Mouse (Mus musculus) left cerebral cortex, adult 11 months (tissue): ENCODE results near the gene Arfgap2.

Experiments used
- DNase-seq: peaks from one replicate; pipeline ENCODE4 v3.0.0; 2022; ENCODE audit warnings: low spot score

Arfgap2 gene

DNA sequence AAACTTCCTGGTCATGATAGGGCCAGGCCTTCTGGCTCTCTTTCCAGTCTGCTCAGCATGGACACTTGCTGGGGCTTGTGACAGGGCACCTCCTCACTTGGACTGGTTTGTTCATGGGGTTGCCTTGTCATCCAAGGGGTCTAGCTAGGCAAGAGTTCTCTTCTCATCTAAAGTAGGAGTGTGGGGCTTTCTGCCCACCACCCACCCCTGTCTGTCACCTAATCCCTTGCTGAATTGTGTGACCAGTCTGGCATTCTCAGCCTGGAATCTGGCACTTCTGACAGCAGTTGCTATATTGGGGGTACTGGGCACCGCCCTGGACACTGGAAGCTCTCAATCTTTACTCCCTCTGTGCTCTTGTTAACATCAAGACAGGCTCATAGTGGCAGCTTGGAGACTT, 5.3 kb upstream of the Arfgap2 start:
- DNase-seq = no peak

DNA sequence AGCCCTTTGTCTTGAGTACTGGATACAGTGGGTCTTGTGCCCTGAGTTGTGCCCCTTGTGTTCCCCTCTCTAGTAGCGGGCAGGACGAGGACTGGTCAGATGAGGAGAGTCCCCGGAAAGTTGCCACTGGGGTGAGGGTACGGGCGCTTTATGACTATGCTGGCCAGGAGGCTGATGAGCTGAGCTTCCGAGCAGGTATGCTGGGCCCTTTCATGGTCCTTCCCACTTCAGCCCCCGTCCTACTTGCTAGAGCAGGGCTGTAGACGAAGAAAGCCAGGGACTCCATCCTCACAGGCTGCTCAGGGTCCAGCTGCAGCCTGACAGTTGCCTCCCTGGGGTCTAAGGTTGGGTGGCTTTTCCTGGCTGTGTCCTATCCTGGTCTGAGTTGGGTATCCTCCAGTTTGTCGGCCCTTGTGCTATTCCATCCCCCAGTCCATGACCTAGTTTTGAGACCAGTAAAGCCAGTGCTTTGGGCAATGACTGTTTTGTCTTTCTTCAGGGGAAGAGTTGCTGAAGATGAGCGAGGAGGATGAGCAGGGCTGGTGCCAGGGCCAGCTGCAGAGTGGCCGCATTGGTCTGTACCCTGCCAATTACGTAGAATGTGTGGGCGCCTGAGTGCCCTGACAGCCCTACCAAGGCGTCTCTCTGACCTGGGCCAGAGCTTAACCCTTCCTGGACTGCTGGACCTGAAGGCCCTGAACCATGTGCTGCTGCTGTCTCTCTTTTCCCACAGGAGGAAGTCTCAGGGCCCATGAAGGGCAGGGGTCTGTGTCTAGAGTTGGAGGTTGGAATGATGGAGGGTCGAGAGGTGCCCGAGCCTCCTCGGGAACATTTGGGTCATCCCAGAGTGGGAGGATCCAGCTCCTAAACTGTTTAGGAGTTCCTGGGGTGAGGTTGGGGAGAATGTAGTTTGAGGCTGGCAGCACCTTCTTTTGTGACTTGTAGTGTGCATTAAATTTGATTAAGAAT, 798 bp upstream of the Arfgap2 start:
- DNase-seq = no peak

DNA sequence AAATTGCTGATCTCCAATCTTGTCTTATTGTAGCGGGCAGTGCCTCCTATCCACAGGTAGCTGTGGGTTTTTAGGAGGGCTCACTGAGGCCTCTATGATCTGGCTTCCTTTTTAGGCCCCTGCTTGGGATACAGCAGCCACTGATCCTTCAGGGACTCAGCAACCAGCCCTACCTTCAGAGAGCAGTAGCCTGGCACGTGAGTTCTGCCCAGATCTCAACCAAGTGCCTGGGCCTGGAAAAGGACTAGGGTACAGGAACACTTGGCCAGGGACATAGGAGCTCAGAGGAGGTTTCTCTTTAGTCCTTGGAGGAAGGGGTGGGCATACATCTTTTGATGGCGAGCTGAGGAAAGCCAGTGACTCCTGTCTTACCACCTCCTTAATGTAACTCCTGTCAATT, 3.3 kb downstream of the Arfgap2 start:
- DNase-seq = no peak

DNA sequence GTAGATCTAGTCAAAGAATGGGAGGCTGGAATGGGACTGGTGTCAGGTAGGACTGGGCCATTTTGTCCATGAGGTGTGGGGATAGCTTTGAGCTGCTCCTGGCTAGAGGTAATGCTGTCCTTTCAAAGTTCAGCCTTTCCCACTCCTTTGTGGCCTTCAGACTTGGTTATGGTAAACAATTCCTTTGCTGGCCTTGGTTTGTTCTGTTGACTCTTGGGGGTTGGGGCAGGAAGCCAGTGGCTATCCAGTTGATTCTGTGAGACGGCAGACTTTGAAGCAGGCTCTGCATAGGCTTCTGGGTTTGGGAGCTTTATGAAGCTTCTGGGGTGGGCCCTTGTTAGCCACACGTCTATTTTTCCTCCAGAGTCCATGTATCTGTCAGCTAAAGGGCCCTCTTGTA, 3.9 kb downstream of the Arfgap2 start:
- DNase-seq = no peak

DNA sequence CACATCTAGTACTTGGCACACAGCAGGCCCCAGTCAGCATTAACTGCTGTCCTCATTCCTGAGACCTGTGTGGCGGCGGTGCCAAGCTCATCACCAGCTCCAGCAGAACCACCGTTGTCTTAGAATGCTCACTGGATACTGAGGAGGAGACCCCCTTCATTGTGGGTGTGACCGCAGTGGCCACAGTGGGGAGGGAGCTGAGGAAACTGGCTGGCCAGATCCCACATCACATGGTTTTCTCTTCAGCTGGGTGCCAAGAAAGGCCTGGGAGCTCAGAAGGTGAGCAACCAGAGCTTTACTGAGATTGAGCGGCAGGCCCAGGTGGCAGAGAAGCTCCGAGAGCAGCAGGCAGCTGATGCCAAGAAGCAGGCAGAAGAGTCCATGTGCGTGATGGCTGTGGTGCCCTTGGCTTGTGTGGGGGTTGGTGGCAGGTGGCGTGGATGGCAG, 4.9 kb downstream of the Arfgap2 start:
- DNase-seq = no peak

DNA sequence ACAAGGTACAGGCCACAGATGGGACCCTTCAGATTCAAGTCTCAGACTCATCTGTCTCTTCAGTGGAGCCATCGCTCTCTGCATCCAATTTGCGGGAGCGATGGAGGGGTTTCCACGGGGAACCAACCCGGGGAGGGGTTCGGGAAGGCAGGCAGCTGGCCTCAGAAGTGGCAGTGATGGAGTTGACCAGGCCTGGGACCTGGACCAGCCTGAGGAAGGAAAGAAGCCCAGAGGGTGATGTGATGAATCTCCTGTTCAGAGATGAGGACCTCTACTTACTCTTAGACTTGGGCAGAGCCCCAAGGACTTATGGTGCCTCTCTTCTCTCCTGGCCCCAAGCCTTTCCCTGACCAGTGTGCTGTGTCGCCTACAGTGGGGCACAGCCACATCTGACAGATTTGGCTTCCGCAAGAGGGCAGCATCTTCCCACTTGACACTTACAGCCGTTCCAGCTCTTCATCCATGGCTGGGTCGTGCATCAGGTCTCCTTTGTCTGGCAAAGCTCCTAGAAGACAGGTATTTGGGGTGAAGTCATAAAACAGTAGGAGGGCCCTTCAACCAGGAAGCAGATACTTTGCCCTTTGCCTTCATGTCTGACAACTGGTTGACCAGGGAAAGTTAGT, 14.1 kb downstream of the Arfgap2 start:
- DNase-seq = no peak

DNA sequence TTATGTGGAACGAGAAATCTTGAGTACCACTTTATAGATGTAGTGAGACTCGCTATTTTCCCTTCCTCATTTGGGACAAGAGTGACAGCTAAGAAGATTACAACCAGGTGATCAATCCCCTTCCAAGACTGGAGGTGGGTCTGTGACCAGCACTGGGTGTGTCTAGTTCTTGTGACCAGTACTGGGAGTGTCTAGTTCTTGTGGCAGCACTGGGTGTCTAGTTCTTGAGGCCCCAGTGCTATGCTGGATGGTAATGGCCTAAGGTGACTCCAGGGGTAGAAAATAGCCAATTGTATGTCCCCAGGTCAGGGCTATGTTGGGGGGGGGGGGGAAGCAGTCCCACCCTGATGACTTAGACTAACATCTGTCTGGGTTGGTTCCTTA, 14.6 kb downstream of the Arfgap2 start:
- no peak for DNase-seq

DNA sequence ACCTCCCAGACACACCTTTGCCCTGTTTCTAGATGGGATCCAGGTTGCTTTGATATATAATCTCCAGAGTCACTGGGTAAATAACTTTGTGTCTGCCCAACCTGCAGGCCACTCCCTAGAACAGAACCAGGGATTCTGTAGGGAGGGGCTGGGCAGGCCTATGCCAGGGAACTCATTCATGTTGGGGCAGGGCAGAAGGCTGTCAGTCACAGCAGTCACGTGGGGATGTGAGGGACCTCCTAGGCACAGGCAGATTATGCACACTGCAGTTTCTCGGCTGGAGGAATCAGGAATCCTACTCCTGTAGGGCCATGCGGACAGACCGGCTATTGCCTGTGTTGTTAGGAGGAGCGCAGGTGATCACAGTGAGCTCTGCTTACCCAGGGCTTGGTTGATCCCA, 16.6 kb downstream of the Arfgap2 start:
- DNase-seq = no peak

DNA sequence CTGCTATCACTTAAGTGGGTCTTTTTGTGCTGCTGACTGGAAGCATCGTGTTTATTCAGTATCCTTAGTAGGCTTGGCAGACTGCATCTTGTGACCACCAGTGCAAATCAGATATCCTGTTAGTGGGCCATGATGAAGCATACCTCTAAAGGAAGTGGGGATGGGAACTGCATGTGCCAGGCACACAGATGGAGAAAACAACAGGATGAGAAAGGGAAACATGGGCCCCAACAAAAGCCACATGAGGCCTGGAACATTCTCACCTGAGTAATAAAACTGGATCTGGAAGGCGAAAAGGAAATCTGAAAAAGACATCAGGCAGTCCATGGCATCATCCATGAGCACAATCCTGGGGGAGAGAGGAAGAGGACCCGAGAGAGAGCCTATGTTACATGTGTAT, 19.2 kb downstream of the Arfgap2 start:
- no peak for DNase-seq

DNA sequence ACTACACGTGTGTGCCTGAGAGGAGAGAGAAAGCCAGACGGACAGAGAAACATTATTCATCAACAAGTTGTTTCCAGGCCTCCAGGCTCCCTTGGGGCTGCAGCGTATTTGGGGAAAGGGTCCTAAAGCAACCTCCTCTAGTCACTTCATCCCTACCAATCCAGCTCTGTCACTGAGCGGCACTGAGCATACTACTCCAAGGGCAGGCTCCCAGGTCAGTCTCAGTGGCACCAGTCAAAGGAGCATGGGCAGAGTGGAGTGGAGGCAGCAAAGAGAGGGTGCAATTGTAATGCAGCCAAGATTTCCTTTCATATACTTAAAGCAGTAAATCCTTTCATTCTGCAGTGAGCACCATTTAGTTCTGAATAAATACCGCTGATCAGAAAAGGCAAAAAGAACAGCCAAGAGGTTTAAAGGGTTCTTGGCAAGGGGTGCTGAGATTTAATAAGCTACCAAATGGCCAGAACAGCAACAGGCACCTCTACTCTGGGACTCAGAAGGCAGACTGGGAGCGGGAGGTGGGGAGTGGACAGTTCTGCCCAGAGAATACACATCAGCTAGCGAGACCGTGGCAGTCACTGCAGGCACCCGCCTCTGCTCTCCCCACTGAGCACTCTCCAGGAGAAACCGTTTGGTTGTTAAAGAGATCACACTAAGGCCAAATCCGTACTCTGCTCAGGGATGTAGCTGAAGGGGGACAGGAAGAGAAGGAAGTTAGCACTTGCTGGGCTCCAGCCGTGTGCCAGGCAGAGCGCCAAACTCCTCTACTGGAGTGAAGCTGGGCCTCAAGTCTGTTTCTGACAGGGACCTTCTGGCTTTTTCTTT, 19.8 kb downstream of the Arfgap2 start:
- peak; percentile 38 for DNase-seq

DNA sequence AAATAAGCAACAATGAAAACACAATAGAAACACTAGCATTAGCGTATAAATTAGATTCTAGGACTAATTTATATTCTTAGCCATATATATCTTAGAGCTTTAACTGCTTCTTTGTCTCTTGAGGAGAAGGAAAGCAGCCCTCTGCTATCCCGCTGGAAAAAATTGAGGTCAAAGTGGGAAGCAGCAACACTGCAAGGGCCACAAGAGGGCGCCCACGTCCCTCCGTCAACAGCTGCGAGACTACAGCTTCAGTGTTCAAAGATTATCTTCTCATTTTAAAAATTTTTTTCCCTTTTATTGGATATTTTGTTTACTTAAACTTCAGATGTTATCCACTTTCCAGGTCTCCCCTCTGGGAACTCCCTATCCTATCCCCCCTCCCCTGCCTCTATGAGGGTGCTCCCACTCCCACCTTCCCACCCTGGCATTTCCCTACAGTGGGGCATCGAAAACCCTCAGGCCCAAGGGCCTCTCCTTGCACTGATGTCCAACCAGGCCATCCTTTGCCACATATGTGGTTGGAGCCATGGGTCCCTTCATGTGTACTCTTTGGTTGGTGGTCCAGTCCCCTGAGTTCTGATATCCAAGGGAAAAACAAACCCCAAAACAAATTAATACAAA, 21.2 kb downstream of the Arfgap2 start:
- peak; percentile 61 for DNase-seq

DNA sequence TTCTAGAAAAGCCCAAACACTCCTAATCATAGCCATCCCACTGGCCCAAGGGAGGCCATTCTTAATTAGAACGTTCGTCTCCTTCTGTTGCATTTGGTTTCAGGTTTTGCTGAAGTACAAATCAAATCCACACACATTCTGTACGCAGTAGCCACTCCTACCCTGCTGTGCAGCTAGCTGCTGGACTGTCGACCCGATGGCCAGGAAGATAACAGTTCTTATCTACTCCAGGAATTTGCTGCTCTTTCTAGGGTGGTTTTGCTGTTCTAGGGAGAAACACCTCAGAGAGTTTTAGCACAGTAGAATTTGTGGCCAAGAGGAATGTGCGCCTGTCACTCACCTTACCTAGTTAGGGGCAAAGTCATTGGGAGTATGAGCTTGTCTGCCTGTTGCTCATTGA, 22.8 kb downstream of the Arfgap2 start:
- no peak for DNase-seq

DNA sequence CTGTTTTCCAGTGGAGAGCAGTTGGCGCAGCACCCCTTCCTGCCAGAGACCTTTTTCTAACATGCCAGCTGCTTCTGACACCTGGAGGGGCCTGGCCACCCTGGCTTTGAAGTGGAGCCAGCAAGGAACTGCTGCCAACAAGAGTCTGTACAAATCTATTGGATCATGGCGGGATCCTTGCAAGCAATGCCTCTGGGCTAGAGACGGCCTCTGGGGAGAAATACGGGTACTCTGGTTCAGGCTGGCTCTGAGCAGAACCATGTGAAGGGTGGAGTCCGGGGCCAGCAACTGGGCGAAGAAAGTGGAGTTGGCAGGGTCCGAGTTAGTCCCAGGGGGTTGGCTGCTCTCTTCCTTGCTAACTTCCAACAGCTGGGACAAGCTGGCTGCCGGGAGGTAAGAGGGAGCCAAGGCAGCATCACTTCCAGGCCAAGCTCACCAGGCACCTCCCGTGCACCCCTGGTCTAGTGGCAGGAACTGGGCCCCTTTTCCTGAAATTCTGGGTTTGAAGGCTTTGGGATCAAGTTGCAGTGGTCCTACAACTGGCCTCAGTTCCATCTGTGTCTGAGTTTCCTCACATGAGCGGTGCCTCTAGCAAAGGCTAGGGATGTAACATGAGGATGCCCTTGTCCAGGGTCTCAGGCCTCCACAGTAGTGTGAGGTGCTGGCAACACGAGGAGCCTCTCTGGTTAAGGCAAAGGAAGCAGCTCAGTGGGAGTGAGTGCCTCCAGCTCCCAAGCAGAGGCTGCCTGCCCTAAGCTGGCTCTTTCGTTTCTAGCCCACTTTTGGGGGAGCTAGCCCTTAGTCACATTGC, 26.6 kb downstream of the Arfgap2 start:
- no peak for DNase-seq

DNA sequence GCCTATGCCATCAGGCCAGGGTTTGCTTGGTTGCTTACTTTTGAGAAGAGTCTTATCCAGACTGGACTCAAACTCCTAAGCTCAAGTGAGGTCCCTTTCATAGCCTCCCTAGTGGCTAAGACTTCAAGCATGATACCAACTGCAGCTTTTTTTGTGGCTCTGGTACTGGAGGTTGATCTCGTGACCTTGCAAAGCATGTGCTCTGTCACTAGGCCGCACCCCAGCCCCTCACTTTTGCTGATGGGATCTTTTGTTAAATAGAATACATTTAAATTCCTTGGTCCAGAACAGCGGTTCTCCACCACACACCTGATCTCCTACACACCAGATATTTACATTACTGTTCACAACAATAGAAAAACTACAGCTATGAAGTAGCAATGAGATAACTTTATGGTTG, 29.5 kb downstream of the Arfgap2 start:
- no peak for DNase-seq

DNA sequence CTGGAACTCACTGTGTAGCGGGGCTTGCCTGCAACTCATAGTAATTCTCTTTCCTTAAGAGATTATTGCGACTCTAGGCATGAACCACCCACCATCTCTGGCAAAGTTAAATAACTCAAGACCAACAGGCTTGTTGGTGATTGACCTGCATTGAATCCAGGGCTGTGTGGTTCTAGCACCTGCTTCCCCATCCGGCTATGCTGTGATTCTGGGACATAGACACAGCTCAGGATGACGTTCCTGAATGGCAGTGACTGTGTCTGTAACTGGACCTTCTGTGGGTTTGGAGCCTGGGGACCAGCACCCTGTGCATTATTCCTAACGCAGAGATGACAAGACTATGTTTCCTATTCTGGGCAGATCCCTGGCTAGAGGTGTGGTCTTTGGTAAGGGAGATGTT, 31.1 kb downstream of the Arfgap2 start:
- no peak for DNase-seq

DNA sequence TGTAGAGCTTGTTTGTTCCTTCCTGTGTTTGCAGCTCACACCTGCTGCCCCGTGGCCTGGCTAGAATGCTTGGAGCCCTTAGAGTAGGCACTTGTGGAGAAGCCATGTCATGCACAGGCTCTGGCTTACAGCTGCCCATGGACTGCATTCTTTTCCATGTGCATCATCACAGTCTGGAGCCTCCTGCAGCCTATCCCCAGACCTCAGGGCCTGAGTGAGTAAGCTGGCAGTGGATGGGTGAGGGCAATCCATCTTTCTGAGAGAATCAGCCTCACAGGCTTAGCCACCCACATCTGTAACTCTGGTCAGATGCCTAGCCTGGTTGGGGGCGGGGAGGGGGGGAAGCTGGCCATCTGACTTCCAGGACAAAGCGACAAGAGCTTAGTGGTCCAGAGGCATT, 34.4 kb downstream of the Arfgap2 start:
- no peak for DNase-seq

DNA sequence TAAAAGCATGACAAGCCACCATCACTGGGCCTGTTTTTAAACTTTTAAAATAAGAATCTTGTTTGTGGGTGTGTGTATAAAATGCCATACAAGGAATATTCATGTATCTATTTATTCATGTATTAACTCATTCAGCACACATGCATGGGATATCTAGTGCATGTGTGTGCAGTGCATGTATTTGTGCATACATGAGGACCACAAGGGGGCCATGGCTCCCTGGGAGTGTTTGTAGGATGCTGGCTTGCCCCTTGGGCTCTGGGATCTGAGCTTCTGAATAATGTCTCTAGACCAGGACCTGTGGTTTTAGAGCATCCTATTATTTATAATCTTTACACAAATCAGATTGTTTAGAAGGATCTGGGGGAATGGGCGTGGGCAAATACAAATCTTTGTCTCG, 36.0 kb downstream of the Arfgap2 start:
- no peak for DNase-seq

DNA sequence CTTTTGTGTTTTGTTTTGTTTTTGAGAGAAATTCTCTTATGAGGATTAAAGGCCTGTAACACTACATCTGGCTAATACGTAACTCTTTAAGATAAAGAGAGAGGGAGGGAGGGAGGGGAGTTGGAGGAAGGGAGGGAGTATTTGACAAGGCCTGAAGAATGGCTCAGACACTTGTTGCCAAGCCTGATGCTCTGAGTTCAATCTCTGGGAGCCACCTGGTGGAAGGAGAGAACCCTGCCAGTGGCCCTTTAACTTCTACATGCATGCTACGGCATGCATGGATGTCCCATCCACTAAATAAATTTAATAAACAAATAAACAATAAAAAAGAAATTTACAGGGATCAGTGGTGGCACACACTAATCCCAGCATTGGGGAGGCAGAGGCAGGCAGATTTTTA, 37.1 kb downstream of the Arfgap2 start:
- no peak for DNase-seq

DNA sequence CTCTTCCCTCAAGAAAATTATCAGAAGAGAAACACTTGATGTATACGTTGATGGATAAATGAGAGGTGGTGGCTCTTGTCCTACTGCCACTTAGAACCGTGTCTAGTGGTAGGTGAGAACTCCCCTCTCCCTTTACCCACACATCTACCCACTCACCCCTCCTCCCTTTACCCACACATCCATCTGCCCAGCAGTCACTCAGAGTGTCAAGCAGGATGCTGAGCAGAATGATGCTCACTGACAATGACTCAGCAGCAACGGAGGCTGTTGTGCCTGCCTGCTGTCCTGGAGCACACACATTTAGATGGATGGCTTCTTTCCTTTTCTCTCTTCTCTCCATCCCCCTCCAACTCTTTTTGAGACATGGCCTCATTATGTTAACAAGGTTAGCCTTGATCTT, 38.1 kb downstream of the Arfgap2 start:
- no peak for DNase-seq

DNA sequence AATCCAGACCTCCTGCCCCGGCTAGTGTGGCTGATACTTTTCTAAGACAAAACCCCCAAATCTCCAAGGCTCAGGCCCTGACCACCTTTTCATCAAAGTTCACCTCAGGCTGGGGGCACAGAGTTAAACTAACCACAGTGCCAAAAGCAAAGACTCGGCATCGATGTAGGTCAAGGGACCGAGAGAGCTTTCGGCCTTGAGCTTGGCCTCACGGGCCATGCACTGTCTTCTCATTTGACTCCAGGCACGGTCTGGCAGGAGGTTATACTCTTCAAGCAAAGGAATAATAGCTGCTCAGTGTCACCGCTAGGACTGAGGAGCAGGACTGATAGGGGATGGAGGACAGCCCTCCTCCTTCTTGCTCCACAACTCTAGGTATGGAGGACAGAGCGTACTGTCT, 41.2 kb downstream of the Arfgap2 start:
- DNase-seq = no peak

DNA sequence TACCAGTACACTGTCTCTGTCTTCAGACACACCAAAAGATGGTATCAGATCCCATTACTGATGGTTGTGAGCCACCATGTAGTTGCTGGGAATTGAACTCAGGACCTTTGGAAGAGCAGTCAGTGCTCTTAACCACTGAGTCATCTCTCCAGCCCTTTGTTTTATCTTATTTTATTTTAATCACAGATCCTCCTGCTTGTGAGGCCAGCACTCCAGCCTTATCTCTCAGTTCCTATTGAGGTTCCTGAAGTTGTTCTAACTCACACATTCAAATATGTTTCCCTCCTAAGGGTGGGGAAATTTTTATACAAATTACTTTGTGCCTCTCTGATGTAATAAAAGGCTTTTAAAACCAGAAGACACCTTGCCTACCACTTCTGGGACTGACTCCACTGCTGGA, 41.8 kb downstream of the Arfgap2 start:
- DNase-seq = no peak
